Mouse (Mus musculus): ENCODE results near the gene Mgat5.

Gene Mgat5

DNA sequence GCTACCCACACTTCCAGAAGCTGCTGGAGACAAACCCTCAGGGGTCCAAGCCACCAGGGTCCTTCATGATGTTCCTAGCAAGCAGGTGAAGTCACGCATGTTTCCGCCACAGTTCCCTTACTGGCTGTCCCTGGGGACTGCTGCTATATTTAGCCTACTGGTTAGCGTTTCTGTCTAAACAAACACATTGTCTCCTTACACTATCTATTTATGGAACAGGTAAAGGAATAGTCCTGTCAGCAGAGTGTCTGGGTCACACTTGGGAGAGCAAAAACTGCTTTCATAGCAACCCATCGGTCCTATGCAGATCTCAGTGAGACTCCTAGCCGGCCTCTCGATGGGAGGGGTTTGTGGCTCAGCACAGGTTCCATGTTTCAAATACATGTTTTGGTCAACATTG, 306.5 kb downstream of the Mgat5 start:
- DNase-seq, result no peak

DNA sequence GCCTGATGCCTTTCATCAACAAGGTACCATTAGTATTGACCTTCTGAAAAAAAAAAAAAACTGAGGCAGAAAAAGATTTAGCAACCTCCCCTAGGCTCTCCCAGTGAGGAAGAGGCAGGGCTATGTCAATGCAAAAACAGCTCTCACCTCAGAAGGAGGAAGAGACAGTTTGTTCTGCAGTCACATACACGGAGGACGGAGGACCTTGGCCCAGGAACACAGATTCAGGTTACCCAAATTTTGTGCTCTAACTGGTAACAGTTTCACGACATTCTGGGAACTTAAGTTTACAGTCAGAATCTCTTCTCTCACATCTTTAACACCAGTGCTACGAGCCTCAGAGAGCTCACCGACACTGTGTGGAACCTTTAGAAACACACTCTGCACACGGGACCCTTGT, 307.9 kb downstream of the Mgat5 start:
- no peak for DNase-seq

DNA sequence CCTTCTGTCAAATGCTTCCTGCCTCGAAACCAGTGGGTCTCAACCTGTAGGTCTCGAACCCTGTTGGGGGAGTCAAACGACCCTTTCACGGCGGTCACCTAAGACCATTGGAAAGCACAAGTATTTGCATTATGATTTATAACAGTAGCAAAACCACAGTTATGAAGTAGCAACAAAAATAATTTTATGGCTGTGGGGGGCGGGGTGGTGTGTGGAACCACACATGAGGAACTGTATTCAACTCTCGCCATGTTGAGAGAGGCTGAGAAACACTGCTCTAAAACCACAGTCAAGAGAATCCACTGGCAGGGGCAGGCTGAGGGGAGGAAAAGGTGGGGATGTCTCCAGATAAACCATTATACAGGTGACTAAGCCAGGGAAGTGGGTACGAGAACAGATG, 308.3 kb downstream of the Mgat5 start:
- no peak for DNase-seq

DNA sequence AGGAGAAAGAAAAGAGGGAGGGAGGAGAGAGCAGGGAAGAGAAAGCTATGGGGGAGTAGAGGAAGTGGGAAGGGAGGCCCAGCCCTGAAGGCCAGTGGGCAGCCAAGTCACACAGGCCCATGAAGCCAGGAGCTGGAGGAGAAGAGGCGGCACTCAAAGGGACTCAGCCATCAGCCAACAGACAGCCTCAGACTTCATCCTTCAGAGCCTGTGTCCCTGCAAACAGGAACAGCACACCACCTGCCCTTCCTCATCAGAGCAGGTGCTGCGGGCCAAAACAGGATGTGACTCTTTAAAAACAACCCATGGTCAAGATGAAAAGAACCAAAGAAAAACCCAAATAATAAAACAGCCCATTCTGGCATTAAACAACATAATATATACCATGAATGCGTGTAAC, 308.8 kb downstream of the Mgat5 start:
- DNase-seq, result peak in 1 of 2 experiments; percentile 32

DNA sequence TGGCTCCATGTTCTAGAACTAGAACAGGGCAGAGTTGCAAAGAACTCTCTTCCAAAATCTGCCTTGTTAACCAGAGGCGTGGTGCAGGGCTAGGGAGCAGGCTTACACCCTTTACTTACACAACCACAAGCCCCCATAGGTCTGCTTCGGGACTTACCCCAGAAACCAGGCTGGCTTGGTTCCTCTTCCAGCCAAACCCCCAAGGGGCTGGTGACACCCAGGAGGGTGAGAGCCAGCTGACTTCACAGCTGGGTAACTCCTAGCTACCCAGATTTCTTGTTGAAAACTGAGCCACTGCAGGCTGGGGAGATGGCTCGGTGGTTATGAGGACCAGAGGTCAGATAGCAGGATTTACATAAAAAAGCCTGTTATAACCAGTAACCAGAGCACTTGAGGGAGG, 309.7 kb downstream of the Mgat5 start:
- DNase-seq, result no peak

DNA sequence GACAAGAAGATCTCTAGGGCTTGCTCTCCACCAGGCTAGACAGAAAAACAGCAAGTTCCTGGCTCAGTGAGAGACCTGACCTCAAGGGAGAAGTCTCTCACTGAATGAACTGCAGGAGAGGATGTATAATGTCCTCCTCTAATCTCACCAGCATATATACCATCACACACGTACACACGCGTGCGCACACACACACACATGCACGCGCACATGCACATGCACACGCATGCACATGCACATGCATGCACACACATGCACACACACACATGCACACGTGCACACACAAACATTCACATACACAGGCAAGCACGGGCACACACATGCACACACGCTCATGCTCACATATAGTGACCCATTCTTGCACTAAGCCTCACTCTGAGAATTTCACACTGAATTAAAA, 310.1 kb downstream of the Mgat5 start:
- DNase-seq, result no peak

DNA sequence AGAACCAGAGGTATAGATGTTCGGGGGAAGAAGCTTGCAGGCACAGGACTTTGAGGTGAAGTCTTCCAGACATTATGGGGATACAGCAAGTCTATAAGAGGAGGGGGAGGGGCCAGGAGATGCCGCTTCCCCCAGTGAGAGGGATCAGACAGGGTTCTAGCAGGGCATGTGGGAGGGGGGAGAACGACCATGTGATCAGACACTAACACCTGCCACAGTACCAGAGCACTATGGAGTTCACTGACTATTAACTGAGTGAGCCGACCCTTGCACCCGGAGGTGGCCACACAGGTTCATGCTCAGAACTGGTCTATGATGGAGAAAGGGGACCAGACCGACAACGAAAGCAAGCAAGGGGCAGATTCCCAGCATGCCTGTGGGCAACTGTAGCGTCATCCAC, 318.5 kb downstream of the Mgat5 start:
- DNase-seq, result no peak

DNA sequence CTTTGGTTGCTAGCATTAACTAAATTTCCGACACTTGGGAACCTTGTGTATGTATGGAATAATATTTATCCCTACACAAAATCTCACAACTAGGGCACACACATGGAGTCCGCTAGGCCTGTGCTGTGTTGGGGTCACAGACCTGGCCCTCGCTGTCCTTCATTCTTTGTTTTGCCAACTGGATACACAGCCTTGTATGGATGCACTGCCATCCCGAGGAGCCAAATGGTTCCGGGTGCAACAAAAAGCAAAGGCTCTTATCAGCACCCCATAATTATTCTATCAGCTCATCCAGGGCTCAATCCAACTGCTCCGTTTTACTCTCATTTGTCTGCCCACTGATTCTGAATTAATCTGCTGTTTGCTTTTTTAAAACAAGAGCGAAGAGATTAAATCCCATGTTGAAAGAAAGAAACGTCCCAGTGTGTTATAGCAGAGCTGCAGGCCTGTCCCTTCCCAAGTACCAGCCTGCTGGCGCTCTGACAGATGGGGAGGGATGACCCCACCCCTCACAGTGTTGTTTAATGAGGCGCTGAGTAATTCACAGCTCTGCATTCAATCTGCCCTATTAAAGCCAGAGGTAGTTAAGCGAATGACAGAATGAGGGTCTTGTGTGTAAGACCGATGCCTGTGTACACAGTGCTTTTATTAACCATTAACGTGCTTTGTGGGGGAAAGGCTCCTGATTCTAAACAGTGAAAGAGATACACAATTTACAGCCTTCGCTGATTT, 326.2 kb downstream of the Mgat5 start:
- DNase-seq, result peak; percentile 56 to 58

DNA sequence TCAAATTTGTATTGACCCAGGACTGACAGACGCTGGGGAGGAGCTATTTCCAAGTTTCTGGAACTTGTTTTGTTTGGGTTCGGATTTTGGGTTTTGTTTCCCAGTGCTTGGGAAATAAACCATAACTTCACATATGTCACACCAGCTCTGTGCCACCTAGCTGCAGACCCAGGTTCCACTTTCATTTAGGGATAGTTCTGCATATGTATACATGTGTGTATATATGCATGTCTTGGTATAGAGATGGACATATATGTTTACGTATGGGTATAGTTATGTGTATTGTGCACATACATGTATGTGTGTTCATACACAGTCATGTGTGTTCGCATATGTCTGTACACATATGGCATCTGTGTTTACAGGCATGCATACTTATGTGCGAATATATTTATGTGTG, 326.9 kb downstream of the Mgat5 start:
- DNase-seq, result no peak

DNA sequence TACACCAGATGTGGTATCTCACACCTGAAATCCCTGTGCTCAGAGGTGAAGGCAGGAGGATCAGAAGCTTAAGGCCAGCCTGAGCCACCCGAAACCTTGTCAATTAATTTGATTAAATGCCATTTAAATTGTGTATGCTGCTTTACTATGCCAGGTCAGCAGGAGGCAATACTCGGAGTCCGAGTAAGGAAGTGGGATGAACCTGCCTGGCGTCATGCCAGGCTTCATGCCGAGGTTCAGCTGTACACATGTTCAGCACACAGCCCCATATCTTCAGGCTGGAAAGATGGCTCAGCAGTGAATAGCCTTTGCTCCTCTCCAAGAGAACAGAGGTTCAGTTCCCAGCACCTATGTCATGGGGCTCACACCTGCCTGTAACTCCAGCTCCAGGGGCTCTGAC, 331.6 kb downstream of the Mgat5 start:
- DNase-seq, result peak in 1 of 2 experiments; percentile 34

DNA sequence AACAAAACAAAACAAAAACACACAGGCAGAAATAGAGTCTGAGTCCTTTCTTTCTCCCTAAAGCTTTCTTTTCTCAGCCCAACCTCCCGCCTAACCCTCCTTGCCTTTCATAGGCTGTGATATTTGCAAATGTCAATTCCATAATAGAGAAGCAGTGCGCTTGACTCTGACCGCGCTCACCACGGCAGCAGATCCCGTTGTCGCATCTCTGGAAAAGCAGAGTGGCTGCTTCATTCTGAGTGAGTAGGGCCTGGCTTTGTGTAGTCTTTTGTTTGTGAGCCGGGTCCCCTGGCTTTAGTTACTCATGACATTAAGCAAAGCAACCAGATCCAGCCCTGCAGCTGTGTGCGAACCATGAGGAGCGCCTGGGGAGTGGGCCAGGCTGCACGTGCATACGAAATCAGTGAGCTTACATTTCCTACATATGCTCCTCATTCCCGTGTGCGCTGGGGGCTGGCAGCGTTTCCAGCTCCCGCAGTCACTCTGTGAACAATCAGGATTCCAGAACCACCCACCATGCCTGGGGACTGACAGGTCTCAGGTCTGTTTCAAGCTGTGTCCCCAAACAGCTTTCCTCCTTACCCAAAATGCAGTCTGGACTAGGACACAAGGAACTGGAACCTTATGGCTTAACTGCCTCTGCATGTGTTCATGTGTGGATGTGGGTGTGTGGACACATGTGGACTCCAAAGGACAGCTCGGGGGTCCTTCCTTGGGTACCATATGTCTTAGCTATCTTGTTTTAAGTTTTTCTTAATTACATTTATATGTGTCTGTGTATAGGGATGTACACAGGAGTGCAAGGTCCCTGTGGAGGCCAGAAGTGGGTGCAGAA, 332.6 kb downstream of the Mgat5 start:
- peak in 1 of 2 experiments; percentile 46 for DNase-seq
